Mouse (Mus musculus) brain, embryonic 14.5 days (tissue): ENCODE measurements around the gene Olfr315. TPM values are rescaled to one million over a fixed set of nuclear protein-coding genes. Genes with fewer than 3 reads are reported as not detected.
A peak's percentile ranks its signal among the peaks of the same experiment; 100 is the strongest.
"Not testable (repeated sequence)": the region's sequence is repeated elsewhere in the genome, so short reads cannot be mapped to it uniquely, and the experiment has no call there.

Experiments used
- DNase-seq: peaks from one replicate; pipeline ENCODE4 v3.0.0-alpha.2; 2011; ENCODE audit warnings: low read depth
- CTCF ChIP-seq: fragments of 200-500 bp; IDR thresholded peaks from 2 replicates; pipeline ENCODE4 v1.5.1; 2012; ENCODE audit warnings: inconsistent platforms, mild to moderate bottlenecking, moderate library complexity, borderline replicate concordance; ENCODE audit not compliant: insufficient read depth, insufficient read length; ENCODE audit errors: extremely low read depth
- POLR2A ChIP-seq: fragments of 200-500 bp; IDR thresholded peaks from 2 replicates; pipeline ENCODE4 v1.6.1; 2012; ENCODE audit warnings: mild to moderate bottlenecking, inconsistent platforms, borderline replicate concordance; ENCODE audit not compliant: poor library complexity, insufficient read depth, insufficient read length, severe bottlenecking; ENCODE audit errors: extremely low read depth
- polyA plus RNA-seq: library from polyadenylated mRNA; depleted of rRNA; stranded (reverse); fragments of >200 nt; gene quantifications from 2 replicates; pipeline ENCODE4 v1.2.3, GENCODE M21; 2012; rRNA removed

The Olfr315 gene
- polyA plus RNA-seq, 1 experiment = not detected

- DNase-seq = no peak
- TF ChIP-seq CTCF (no peak), POLR2A (no peak)
These were observed 17.1 kb downstream of the Olfr315 start for GRCm38 (mm10) chr11:58790053-58790452.

GRCm38 (mm10) chr11:58790646-58791045 lies 17.7 kb downstream of the Olfr315 start:
- no peak for TF ChIP-seq CTCF
- TF ChIP-seq POLR2A = no peak
- no peak for DNase-seq

DNA sequence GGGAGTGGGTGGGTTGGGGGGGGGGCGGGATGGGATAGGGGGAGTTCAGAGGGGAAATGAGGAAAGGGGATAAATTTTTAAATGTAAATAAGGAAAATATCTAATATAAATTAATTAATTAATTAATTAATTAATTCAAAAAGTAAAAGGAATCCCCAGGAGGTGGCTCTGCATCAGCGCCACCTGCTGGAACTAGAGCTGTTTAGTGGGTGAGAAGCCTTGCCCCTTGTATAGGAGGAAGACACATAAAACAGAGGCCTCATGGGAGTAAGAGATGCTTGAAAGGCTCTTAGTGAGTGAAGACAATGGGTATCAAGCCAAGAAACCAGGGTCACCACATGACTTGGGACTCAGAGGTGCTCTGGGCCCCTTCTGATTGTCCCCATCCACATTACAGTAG lies 22.9 kb downstream of the Olfr315 start:
- no peak for DNase-seq
- TF ChIP-seq POLR2A = no peak
- TF ChIP-seq CTCF = no peak

GRCm38 (mm10) chr11:58796850-58797249 lies 23.9 kb downstream of the Olfr315 start:
- DNase-seq = peak; percentile 26
- no peak for TF ChIP-seq CTCF
- TF ChIP-seq POLR2A = no peak

GRCm38 (mm10) chr11:58799747-58800146 lies 26.8 kb downstream of the Olfr315 start:
- TF ChIP-seq POLR2A (no peak), CTCF (no peak)
- no peak for DNase-seq

DNA sequence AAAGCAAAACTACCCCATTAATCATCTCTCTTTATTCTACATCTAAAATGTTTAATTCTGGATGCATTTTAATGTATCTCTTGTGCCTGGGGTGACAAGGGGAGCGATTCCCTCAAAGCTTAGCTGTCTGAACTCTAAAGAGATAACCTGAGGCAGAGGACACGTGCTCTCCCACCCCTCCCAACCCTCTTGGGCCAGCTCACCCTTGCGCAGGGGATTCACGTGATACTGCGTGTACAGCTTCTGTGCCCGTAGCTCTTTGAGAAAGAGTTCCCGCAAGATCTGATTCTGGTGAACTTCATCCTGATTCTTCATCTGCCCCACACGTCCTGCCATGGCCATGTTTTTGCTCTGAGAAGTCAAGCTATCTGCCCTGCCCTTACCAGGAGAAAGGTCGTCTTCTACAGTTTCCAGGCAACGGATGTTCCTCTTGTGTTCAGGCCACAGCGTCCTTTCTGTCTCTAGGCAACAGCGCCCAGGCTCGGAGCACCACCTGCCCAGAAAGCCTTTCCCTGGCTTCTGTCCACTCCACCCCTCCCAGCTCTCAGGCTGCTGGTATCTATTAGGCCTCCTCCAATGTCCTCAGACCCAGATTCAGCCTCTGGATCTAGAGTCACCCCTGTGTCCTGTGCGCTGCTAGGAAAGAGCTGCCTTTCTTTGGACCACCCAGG lies 28.7 kb downstream of the Olfr315 start, which contains the start of gene Fam183b:
TSS of gene Fam183b (minus strand) at position 403 of the 671 bp plus-strand sequence.
- TF ChIP-seq POLR2A (no peak), CTCF (no peak)
- peak; percentile 77 for DNase-seq

- DNase-seq = no peak
- no peak for TF ChIP-seq CTCF
- TF ChIP-seq POLR2A = no peak
These were observed 30.9 kb downstream of the Olfr315 start for GRCm38 (mm10) chr11:58803871-58804270.

DNA sequence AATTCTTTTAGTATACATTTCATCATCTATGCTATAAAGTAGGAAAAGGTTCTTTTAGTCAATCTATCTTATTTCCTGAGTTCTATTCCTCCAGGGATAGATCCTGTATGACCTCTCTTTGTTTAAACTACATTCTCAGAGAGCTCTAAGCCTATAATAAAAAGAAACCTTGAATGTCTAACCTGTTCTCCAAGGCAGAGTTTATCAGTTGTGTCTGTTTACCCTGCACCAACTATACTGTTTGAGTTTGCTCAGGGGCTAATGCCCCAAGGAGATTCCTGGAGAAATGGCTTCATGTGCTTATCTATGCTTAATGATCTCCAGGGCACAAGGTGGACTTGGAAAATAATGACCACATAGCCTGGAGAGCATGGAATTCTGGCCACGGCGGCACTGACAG lies 31.4 kb downstream of the Olfr315 start:
- DNase-seq = no peak
- TF ChIP-seq CTCF = no peak
- no peak for TF ChIP-seq POLR2A

DNA sequence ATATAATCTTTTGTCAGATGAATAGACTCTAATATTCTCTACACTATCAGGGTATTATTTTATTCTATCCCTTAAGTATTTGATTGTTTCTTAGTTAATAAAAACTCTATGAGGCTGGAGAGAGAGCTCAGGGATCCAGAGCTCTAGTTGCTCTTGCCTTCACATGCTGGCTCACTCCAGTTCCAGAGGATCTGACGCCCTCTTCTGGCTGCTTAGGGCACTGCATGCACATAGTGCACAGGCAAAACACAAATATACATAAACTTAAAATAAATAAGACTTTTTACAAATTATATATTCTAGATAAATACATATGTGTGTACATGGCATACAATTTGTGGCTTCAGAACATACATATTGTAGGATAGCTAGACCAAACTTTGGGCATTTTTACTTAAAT lies 39.0 kb downstream of the Olfr315 start:
- TF ChIP-seq POLR2A (no peak), CTCF (peak; percentile 39; the same call in 1 of the 2 replicates)
- no peak for DNase-seq

DNA sequence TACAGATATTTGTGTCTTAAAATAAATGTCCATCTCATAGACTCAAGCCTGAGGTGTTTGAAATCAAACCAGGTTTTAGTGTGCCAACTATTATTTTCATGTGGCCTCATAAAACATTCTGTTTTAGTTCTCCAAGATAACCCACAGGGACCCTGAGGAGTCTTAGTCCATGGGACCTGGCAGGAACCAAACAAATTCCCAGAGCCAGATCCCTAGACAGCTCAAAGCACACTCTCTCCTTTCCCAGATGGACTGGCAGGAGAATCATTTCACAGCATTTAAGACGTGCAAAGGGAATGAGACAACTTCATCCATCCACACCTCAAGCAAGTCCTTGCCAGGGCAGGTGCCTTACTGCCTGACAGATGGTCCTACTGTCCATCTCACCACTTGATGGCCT lies 41.7 kb downstream of the Olfr315 start, which contains the start of gene Olfr313:
TSS of gene Olfr313 (plus strand) at position 301 of the 400 bp plus-strand sequence.
- DNase-seq = not testable (repeated sequence)

DNA sequence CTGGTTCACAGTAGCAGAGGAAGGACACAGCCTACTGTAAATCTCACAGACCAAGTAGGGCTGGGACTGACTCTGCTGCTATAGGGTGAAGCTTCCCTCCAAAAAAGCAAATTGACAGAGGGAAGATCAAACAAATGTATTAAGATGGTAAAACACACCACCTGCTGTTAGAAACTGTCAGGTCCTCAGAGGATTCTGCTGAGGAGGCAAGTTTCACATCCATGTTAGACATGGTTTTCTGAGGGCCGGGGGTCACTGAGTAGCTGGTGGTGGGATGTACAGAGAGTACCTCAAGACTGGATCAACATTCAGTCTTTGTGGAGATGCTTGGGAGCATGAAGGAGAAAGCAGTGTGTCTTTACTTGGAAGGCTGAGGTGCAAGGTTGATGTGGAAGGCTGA lies 42.7 kb downstream of the Olfr315 start:
- DNase-seq = no peak
- TF ChIP-seq POLR2A (no peak), CTCF (no peak)

DNA sequence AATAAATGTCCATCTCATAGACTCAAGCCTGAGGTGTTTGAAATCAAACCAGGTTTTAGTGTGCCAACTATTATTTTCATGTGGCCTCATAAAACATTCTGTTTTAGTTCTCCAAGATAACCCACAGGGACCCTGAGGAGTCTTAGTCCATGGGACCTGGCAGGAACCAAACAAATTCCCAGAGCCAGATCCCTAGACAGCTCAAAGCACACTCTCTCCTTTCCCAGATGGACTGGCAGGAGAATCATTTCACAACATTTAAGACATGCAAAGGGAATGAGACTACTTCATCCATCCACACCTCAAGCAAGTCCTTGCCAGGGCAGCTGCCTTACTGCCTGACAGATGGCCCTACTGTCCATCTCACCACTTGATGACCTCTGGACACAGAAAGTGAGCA lies 55.9 kb downstream of the Olfr315 start, which contains the start of gene Olfr312:
TSS of gene Olfr312 (plus strand) at position 301 of the 400 bp plus-strand sequence.
- DNase-seq = not testable (repeated sequence)

- no peak for DNase-seq
- TF ChIP-seq POLR2A (no peak), CTCF (no peak)
These were observed 56.8 kb downstream of the Olfr315 start for GRCm38 (mm10) chr11:58829764-58830163.

Other genes starting within 250 kb of the Olfr315 start
- not detected in 2 replicates for gene Olfr330, start 238.4 kb upstream of the Olfr315 start, polyA plus RNA-seq
- gene Olfr329-ps, start 226.8 kb upstream of the Olfr315 start, polyA plus RNA-seq = not detected in 2 replicates
- gene Olfr328, start 217.6 kb upstream of the Olfr315 start, polyA plus RNA-seq = not detected in 2 replicates
- gene Olfr224, start 202.6 kb upstream of the Olfr315 start, polyA plus RNA-seq = not detected in 2 replicates
- not detected in 2 replicates for gene Olfr325, start 195.5 kb upstream of the Olfr315 start, polyA plus RNA-seq
- gene Olfr324, start 178.1 kb upstream of the Olfr315 start, polyA plus RNA-seq = 0.10 TPM in 1 of 2 replicates, not detected in the other
- not detected in 2 replicates for gene 2210407C18Rik, start 157.1 kb upstream of the Olfr315 start, polyA plus RNA-seq
- gene Olfr323, start 142.7 kb upstream of the Olfr315 start, polyA plus RNA-seq = not detected in 2 replicates
- 0.11 TPM in 1 of 2 replicates, not detected in the other for gene Trim58, start 132.7 kb upstream of the Olfr315 start, polyA plus RNA-seq
- not detected in 2 replicates for gene Olfr322, start 114.4 kb upstream of the Olfr315 start, polyA plus RNA-seq
- not detected in 2 replicates for gene Olfr320, start 92.1 kb upstream of the Olfr315 start, polyA plus RNA-seq
- gene Olfr319, start 74.0 kb upstream of the Olfr315 start, polyA plus RNA-seq = 0.10 TPM in 1 of 2 replicates, not detected in the other
- not detected in 2 replicates for gene Olfr318, start 49.2 kb upstream of the Olfr315 start, polyA plus RNA-seq
- 0.20 and 0.27 TPM in 2 replicates for gene Olfr317, start 34.0 kb upstream of the Olfr315 start, polyA plus RNA-seq
- gene Olfr316, start 20.5 kb upstream of the Olfr315 start, polyA plus RNA-seq = not detected in 2 replicates
- gene Olfr314, start 9.8 kb downstream of the Olfr315 start, polyA plus RNA-seq = not detected in 2 replicates
- gene Fam183b, start 28.8 kb downstream of the Olfr315 start, polyA plus RNA-seq = 1.1 and 2.4 TPM in 2 replicates
- not detected in 2 replicates for gene Olfr313, start 41.8 kb downstream of the Olfr315 start, polyA plus RNA-seq
- gene Olfr312, start 56.0 kb downstream of the Olfr315 start, polyA plus RNA-seq = not detected in 2 replicates
- gene Olfr311, start 66.1 kb downstream of the Olfr315 start, polyA plus RNA-seq = 0.06 TPM in 1 of 2 replicates, not detected in the other
- 22.2 and 28.2 TPM in 2 replicates for gene Gm12258, start 74.0 kb downstream of the Olfr315 start, polyA plus RNA-seq
- 8.7 and 10.0 TPM in 2 replicates for gene 2810021J22Rik, start 94.0 kb downstream of the Olfr315 start, polyA plus RNA-seq
- gene Zfp39, start 131.0 kb downstream of the Olfr315 start, polyA plus RNA-seq = 4.2 and 6.0 TPM in 2 replicates
- gene Btnl10, start 144.7 kb downstream of the Olfr315 start, polyA plus RNA-seq = 0.01 and 0.04 TPM in 2 replicates
- 664 and 715 TPM in 2 replicates for gene Rnf187, start 165.7 kb downstream of the Olfr315 start, polyA plus RNA-seq
- gene Hist3h2ba, start 175.7 kb downstream of the Olfr315 start, polyA plus RNA-seq = 726 and 1,077 TPM in 2 replicates
- gene Hist3h2a, start 181.5 kb downstream of the Olfr315 start, polyA plus RNA-seq = 120 and 164 TPM in 2 replicates
- 2.1 and 2.2 TPM in 2 replicates for gene Trim17, start 181.5 kb downstream of the Olfr315 start, polyA plus RNA-seq
- gene Trim11, start 204.9 kb downstream of the Olfr315 start, polyA plus RNA-seq = 25.8 and 30.6 TPM in 2 replicates